Mouse (Mus musculus) intestine, embryonic 15.5 days (tissue): ENCODE measurements around the gene Smim7. TPM values are rescaled to one million over a fixed set of nuclear protein-coding genes. Genes with fewer than 3 reads are reported as not detected.

ENCODE experiments used
- ATAC-seq: fragments of 200-750 bp; cut with Nextera tagmentation; 2 replicates; pipeline ENCODE4 v1.8.0; 2017; ENCODE audit warnings: moderate TSS enrichment, moderate library complexity
- H3K27ac ChIP-seq: fragments of 300-500 bp; sonication (generic); 2 replicates; pipeline ENCODE4 v1.5.1; 2015; ENCODE audit warnings: mild to moderate bottlenecking, inconsistent platforms
- H3K27me3 ChIP-seq: fragments of 300-500 bp; sonication (generic); replicated peaks from 2 replicates; pipeline ENCODE4 v1.6.1; 2015; ENCODE audit warnings: inconsistent platforms
- H3K36me3 ChIP-seq: fragments of 300-500 bp; sonication (generic); 2 replicates; pipeline ENCODE4 v1.6.1; 2015; ENCODE audit warnings: inconsistent platforms
- H3K4me1 ChIP-seq: fragments of 300-500 bp; sonication (generic); replicated peaks from 2 replicates; pipeline ENCODE4 v1.6.1; 2015; ENCODE audit warnings: inconsistent platforms
- H3K4me2 ChIP-seq: fragments of 300-500 bp; sonication (generic); replicated peaks from 2 replicates; pipeline ENCODE4 v1.6.1; 2015; ENCODE audit warnings: mild to moderate bottlenecking, inconsistent platforms
- H3K4me3 ChIP-seq: fragments of 300-500 bp; sonication (generic); replicated peaks from 2 replicates; pipeline ENCODE4 v1.5.1; 2015; ENCODE audit warnings: inconsistent platforms
- H3K9ac ChIP-seq: fragments of 300-500 bp; sonication (generic); 2 replicates; pipeline ENCODE4 v1.6.1; 2015; ENCODE audit warnings: inconsistent platforms
- H3K9me3 ChIP-seq: fragments of 300-500 bp; sonication (generic); 2 replicates; pipeline ENCODE4 v1.6.1; 2016; ENCODE audit warnings: inconsistent platforms
- WGBS: fragments of 180-500 bp; shearing (Covaris S2); methylation state at CpG from one replicate; pipeline ENCODE4 v1.1.7; 2015; 5-methylcytosine and 5-hydroxymethylcytosine counted together
- polyA plus RNA-seq: library from polyadenylated mRNA; unstranded; fragments of >200 nt; fragmentation: Nextera tagmentation; extraction: Ambion mirVana; gene quantifications from 2 replicates; pipeline ENCODE4 v1.2.1, GENCODE M21; 2015

Gene Smim7
- polyA plus RNA-seq, 1 experiment from 2014 or later: 127 TPM

DNA sequence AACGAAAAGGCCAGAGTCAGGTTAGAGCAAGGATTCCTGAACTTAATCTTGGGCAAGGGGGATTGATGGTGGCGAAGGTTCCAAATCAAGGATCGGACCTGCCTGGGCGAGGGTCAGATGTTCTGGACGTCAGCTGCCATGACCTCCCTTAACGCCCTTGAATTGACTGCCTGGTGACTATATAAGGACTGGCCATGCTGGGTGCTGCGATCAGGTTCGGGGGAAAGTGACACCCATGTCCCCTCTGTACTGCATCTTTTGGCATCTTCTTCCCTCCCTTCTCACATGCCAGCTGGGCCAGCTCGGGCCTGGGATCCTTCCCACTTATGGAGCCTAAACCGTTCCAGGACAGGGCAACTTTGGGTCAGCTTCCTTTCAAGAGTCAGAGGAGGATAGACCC is 1.6 kb upstream of the Smim7 start:
- Histone ChIP-seq H3K27me3 (no peaks in the 10 kb centered on the region), H3K36me3 (peaks cover 14% of the 10 kb centered on the region; the same call in 1 of the 2 replicates), H3K4me3 (peak overlapping the region; percentile 62), H3K4me1 (peaks cover 14% of the 10 kb centered on the region), H3K9ac (peak overlapping the region; percentile 60), H3K27ac (peak overlapping the region; percentile 94), H3K4me2 (peak overlapping the region; percentile 92), H3K9me3 (no peaks in the 10 kb centered on the region)
- WGBS: 6% methylated on average over 10 of the region's 10 CpGs
- no peak for ATAC-seq

GRCm38 (mm10) chr8:72571611-72572473 is 954 bp upstream of the Smim7 start, which contains the start of gene Tmem38a:
Gene Tmem38a (plus strand): TSS chr8:72572055.
- H3K36me3 ChIP-seq: peaks cover 21% of the 10 kb centered on the region
- peak; percentile 50 for ATAC-seq
- no peaks in the 10 kb centered on the region for H3K27me3 ChIP-seq
- peak within 1 kb of the TSS; percentile 92 for H3K4me2 ChIP-seq
- no peaks in the 10 kb centered on the region for H3K9me3 ChIP-seq
- peak within 1 kb of the TSS; percentile 62 for H3K4me3 ChIP-seq
- under 1% methylated on average over 45 of the region's 45 CpGs for WGBS
- peaks cover 14% of the 10 kb centered on the region for H3K4me1 ChIP-seq
- peak within 1 kb of the TSS; percentile 60 for H3K9ac ChIP-seq
- H3K27ac ChIP-seq: peak within 1 kb of the TSS; percentile 94

DNA sequence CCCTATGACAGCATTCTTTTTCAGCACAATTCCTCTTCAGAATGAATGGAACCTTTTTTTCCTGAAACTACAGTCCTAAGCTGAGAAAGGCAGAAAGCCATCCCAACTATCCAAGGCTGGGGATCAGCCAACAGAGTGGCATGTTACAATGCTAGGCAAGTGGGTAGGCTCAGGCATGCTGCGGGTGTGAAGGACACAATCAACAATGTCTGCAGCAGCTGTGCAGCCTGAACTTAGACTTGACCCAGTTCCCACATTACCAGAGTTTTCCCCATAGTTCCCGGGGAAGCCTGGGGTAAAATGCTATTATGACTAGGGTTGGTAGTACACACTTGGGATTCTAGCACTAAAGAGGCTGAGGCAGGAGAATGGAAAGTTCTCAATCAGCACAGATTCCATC is 4.9 kb downstream of the Smim7 start:
- peaks cover 45% of the 10 kb centered on the region for H3K36me3 ChIP-seq
- peaks cover 10% of the 10 kb centered on the region for H3K4me1 ChIP-seq
- H3K4me2 ChIP-seq: no peak overlapping the region
- whole genome bisulfite sequencing: 93% methylated on average over 2 of the region's 2 CpGs
- H3K4me3 ChIP-seq: no peak overlapping the region
- H3K27me3 ChIP-seq: no peaks in the 10 kb centered on the region
- no peak overlapping the region for H3K9ac ChIP-seq
- H3K9me3 ChIP-seq: no peaks in the 10 kb centered on the region
- ATAC-seq: no peak
- H3K27ac ChIP-seq: no peak overlapping the region

GRCm38 (mm10) chr8:72561111-72561689 is 9.7 kb downstream of the Smim7 start:
- Histone ChIP-seq H3K4me2 (no peak overlapping the region), H3K27ac (no peak overlapping the region), H3K9me3 (no peaks in the 10 kb centered on the region), H3K4me1 (no peaks in the 10 kb centered on the region), H3K27me3 (no peaks in the 10 kb centered on the region), H3K36me3 (peaks cover 24% of the 10 kb centered on the region), H3K9ac (no peak overlapping the region), H3K4me3 (no peak overlapping the region)
- ATAC-seq: no peak
- WGBS: 86% methylated on average over 1 of the region's 1 CpGs

- H3K27ac ChIP-seq: no peak overlapping the region
- no peak overlapping the region for H3K4me2 ChIP-seq
- H3K36me3 ChIP-seq: peaks cover 6% of the 10 kb centered on the region; the same call in 1 of the 2 replicates
- no peak for ATAC-seq
- 43% methylated on average over 4 of the region's 4 CpGs for WGBS
- H3K4me3 ChIP-seq: no peak overlapping the region
- no peaks in the 10 kb centered on the region for H3K9me3 ChIP-seq
- H3K27me3 ChIP-seq: no peaks in the 10 kb centered on the region
- no peak overlapping the region for H3K9ac ChIP-seq
- H3K4me1 ChIP-seq: no peaks in the 10 kb centered on the region
Observed at GRCm38 (mm10) chr8:72555770-72556169, 15.1 kb downstream of the Smim7 start.

- Histone ChIP-seq H3K4me1 (peaks cover 10% of the 10 kb centered on the region), H3K27ac (peak overlapping the region; percentile 86; the same call in 1 of the 2 replicates), H3K4me2 (peak overlapping the region; percentile 80), H3K36me3 (no peaks in the 10 kb centered on the region), H3K4me3 (peak overlapping the region; percentile 89), H3K9ac (peak overlapping the region; percentile 62), H3K9me3 (no peaks in the 10 kb centered on the region), H3K27me3 (no peaks in the 10 kb centered on the region)
- 8% methylated on average over 5 of the region's 5 CpGs for WGBS
- ATAC-seq: no peak
Observed at GRCm38 (mm10) chr8:72549314-72549892, 21.5 kb downstream of the Smim7 start.

DNA sequence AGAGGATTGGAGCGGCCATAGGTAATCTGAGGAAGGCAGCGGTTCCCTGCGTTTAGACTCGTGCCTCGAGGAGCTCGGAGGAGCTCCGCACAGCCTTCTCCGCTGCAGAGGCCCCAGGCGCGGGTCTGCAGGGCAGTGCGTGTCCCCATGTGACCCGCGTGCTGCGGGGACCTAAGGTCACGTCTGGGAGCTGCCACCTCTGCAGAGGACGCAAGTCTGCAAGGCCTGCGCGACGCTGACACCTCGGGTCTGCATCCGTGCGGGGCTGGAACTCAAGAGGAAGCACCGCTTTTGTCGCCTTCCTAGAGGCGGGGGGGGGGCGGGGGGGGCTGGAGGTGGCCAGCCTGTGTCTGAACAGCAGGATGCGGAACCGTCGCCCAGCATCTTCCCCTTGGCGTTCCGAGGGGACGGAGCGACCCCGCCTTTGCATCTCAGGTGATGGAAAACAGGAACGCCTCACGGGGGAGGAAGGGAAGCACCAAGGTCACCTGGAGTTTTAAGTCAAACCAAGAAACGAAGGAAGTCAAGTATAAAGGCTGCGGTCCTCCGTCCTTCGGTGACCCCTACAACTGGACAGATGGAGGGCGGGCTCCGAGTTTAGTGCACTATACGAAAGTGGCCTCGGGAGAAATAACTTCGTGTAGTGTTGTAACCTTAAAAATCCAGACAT is 22.1 kb downstream of the Smim7 start:
- H3K9ac ChIP-seq: peak overlapping the region; percentile 62
- H3K27me3 ChIP-seq: no peaks in the 10 kb centered on the region
- H3K9me3 ChIP-seq: no peaks in the 10 kb centered on the region
- peak overlapping the region; percentile 86 for H3K27ac ChIP-seq
- 0 out of 2 replicates have a peak, but pooled peaks cover 4% of the 10 kb centered on the region for H3K36me3 ChIP-seq
- peaks cover 10% of the 10 kb centered on the region for H3K4me1 ChIP-seq
- H3K4me3 ChIP-seq: peak overlapping the region; percentile 89
- 0% methylated on average over 45 of the region's 45 CpGs for WGBS
- peak overlapping the region; percentile 80 for H3K4me2 ChIP-seq
- peak; percentile 78 for ATAC-seq

DNA sequence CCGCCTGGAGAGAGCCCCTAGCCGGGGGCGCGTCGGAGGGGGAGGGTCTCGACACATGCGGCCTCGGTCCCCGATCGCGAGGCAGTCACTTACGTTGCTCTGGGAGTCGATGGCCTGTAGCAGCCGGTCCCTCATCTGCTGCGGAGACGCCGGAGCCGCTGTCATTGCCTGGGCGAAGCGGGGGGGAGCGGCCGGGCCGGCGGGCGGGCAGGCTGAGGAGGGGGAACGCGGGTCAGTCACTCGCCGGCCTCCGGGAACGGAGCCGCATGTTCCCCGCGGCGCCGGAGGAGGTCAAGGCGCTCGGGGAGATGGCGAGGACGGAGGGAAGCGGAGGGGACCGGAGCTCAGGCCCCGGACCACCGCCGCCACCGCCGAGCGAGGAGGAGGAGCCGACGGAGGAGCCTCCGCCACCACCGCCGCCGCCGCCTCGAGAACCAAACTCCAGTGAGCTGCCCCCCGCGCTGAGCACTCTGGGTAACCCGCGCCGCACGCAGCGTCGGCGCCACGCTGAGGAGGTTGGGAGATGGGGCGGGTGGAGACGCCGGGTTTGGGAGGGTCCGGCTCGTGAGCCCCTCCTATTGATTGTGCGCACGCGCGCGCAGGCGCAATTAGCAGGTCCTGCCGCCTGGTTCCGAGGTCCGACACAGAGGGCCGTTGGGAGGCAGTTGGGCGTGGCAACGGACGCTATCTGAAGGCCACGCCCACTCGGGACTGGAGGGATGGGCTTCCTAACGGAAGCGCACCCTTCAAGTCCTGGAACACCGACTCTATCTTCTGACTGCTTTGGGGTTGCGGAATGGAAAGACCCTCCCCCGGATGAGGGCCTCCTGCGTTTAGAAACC is 22.9 kb downstream of the Smim7 start, which contains the start of gene Med26:
TSS of gene Med26 (minus strand) at position 469 of the 842 bp plus-strand sequence.
- Histone ChIP-seq H3K4me2 (peak within 1 kb of the TSS; percentile 80), H3K4me1 (peaks cover 10% of the 10 kb centered on the region), H3K27me3 (no peaks in the 10 kb centered on the region), H3K9ac (peak within 1 kb of the TSS; percentile 97), H3K9me3 (no peaks in the 10 kb centered on the region), H3K36me3 (0 out of 2 replicates have a peak, but pooled peaks cover 4% of the 10 kb centered on the region), H3K4me3 (peak within 1 kb of the TSS; percentile 89), H3K27ac (peak within 1 kb of the TSS; percentile 86)
- under 1% methylated on average over 83 of the region's 92 CpGs for WGBS
- ATAC-seq: peak; percentile 97

DNA sequence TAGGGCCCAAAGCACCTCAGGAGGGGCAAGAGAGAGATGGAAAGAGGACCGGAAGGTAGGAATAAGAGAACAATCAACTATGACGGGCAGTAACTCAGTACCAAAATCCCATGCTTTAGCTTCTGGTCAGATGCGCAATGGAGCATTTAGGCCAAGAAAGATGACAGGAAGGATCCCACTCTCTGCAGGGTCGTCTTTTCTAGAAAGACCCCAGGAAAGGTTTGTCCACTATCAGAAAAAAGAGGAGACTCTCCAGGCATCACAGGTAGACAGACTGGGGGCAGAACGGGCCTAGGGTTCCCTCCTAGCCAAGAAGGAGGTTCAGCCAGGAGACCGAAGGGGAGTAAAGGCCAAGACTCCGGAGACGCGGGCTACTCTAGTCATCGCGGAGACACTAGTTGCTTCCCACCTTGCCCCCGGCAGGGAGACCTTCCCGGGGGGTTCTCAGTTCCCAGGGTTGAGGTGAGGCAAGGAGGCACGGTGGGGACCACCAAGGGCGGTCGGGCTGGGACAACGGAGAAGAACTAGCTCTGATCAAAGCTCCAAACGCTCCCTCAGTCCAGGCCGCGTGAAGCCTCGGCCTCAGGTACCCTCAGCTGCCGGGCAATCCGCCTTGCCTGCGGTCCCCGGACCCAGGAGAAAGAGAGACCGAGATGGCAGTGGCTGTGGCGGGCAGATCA is 23.6 kb downstream of the Smim7 start:
- WGBS: 1% methylated on average over 27 of the region's 27 CpGs
- no peak; the same call in 1 of the 2 replicates for ATAC-seq

DNA sequence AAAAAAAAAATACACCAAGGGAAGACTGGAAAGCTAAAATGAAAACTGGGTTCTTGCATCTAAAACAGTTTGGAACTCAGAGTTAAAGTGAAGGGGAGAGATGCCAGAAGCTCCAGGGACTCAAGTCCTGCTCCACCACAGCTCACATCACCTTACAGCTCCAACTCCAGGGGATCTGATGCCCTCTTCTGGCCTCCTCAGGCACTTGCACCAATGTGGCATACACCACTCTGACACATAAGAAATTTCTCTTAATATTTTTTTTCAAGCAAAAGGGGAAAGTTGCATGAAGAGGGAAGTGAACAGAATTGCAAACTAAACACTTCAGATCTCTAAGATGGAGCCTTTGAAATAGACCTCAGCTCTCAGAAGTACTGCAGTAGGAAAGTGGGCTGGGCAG is 31.7 kb downstream of the Smim7 start:
- no peaks in the 10 kb centered on the region for H3K4me1 ChIP-seq
- H3K9me3 ChIP-seq: no peaks in the 10 kb centered on the region
- no peaks in the 10 kb centered on the region for H3K27me3 ChIP-seq
- H3K9ac ChIP-seq: no peak overlapping the region
- ATAC-seq: no peak
- H3K4me3 ChIP-seq: no peak overlapping the region
- H3K27ac ChIP-seq: no peak overlapping the region
- H3K36me3 ChIP-seq: 0 out of 2 replicates have a peak, but pooled peaks cover 4% of the 10 kb centered on the region
- no peak overlapping the region for H3K4me2 ChIP-seq

More for the DNA sequence above, 23.6 kb downstream of the Smim7 start:
- Histone ChIP-seq H3K27ac (peak overlapping the region; percentile 75), H3K9ac (peak overlapping the region; percentile 97), H3K36me3 (0 out of 2 replicates have a peak, but pooled peaks cover 4% of the 10 kb centered on the region), H3K27me3 (no peaks in the 10 kb centered on the region), H3K4me1 (peaks cover 10% of the 10 kb centered on the region), H3K4me3 (peak overlapping the region; percentile 89), H3K4me2 (peak overlapping the region; percentile 71), H3K9me3 (no peaks in the 10 kb centered on the region)

DNA sequence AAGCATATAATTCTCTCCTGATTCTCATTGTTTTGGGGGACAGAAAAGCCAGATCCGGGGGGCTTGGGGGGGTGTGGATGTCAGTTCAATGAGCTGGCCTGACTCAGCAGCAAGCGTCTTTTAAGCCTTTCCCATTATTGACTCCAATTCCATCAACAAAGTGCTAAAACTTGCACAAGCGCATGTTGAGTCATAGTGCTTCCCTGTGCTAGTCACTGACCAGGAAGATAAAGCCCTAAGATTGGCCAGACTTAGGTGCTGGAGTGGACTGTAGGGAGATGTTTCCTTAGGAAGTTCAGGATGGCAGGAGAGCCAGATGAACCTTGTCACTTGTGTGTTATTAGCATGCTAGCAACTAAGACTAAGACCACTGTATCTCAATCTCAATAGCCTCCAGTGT is 36.0 kb downstream of the Smim7 start:
- Histone ChIP-seq H3K4me1 (no peaks in the 10 kb centered on the region), H3K9ac (no peak overlapping the region), H3K36me3 (no peaks in the 10 kb centered on the region), H3K4me3 (no peak overlapping the region), H3K4me2 (no peak overlapping the region), H3K27ac (no peak overlapping the region), H3K9me3 (no peaks in the 10 kb centered on the region), H3K27me3 (no peaks in the 10 kb centered on the region)
- no peak for ATAC-seq
- 93% methylated on average over 3 of the region's 3 CpGs for WGBS
